Mouse (Mus musculus) myocyte (in vitro differentiated cells): ENCODE measurements around the gene Dusp6.

Source experiments
- CEBPB ChIP-seq: IDR thresholded peaks from 2 replicates; pipeline ENCODE4 v1.6.1; 2011; ENCODE audit warnings: mild to moderate bottlenecking, moderate library complexity; ENCODE audit not compliant: poor library complexity, insufficient read depth, severe bottlenecking
- E2F4 ChIP-seq: IDR thresholded peaks from one replicate; pipeline ENCODE4 v1.6.1; 2011; ENCODE audit warnings: mild to moderate bottlenecking, control low read depth, moderate library complexity; ENCODE audit not compliant: insufficient read depth
- MAX ChIP-seq: IDR thresholded peaks from one replicate; pipeline ENCODE4 v1.6.1; 2011; ENCODE audit warnings: low read depth, mild to moderate bottlenecking, control low read depth
- MYOD1 ChIP-seq, 3 experiments: IDR thresholded peaks; one replicate each; pipeline ENCODE4 v1.6.1; 2011; ENCODE audit warnings: control low read depth in 2 of 3, low read depth in 2 of 3, mild to moderate bottlenecking in 2 of 3, moderate library complexity in 1 of 3; ENCODE audit not compliant: insufficient read length in 2 of 3, control insufficient read depth in 1 of 3
- MYOG ChIP-seq, 3 experiments: IDR thresholded peaks; one replicate each; pipeline ENCODE4 v1.6.1; 2011; ENCODE audit warnings: control low read depth in 2 of 3, low read depth in 2 of 3, mild to moderate bottlenecking in 2 of 3; ENCODE audit not compliant: insufficient read length in 2 of 3, control insufficient read depth in 1 of 3, insufficient read depth in 1 of 3
- POLR2A ChIP-seq: IDR thresholded peaks from one replicate; pipeline ENCODE4 v1.6.1; 2011; ENCODE audit warnings: low read depth, mild to moderate bottlenecking, control low read depth, moderate library complexity; ENCODE audit not compliant: insufficient read length
- POLR2AphosphoS2 ChIP-seq: IDR thresholded peaks from one replicate; pipeline ENCODE4 v1.6.1; 2011; ENCODE audit warnings: low read depth, control low read depth; ENCODE audit not compliant: insufficient read length
- REST ChIP-seq: IDR thresholded peaks from one replicate; pipeline ENCODE4 v1.6.1; 2011; ENCODE audit warnings: mild to moderate bottlenecking, control low read depth, moderate library complexity; ENCODE audit not compliant: insufficient read depth, insufficient read length
- SRF ChIP-seq: IDR thresholded peaks from one replicate; pipeline ENCODE4 v1.6.1; 2011; ENCODE audit warnings: low read depth; ENCODE audit not compliant: control insufficient read depth, insufficient read length
- TCF12 ChIP-seq: IDR thresholded peaks from one replicate; pipeline ENCODE4 v1.6.1; 2011; ENCODE audit warnings: mild to moderate bottlenecking, control low read depth; ENCODE audit not compliant: poor library complexity, insufficient read depth, severe bottlenecking
- TCF3 ChIP-seq: IDR thresholded peaks from one replicate; pipeline ENCODE4 v1.6.1; 2011; ENCODE audit warnings: low read depth, control low read depth; ENCODE audit not compliant: insufficient read length
- USF1 ChIP-seq: IDR thresholded peaks from one replicate; pipeline ENCODE4 v1.6.1; 2011; ENCODE audit warnings: low read depth, mild to moderate bottlenecking, control low read depth, moderate library complexity

DNA sequence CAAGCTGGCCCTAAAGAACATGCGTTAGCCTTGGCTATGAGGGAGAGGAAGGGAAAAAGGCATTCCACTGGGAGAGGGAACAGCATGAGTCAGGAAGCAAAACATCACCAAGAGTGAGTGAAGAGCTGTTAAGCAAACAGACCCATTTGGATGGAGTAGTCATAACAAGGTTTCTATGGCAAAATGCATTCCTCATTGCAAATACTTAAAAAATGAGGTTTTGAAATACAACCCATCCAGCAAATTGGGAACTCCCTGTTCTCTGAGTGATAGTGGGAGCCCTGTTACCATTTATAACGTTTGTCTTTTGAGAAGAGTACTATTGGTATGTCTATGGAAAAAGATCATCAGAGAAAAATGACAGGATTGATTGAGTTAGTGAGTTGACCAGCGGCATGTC is 34.7 kb downstream of the Dusp6 start:
- TF ChIP-seq USF1 (no peak), MAX (no peak), POLR2A (no peak), MYOG (IDR thresholded peaks at IDR 0.05; ENCODE audit: control insufficient read depth in 1 of 3, insufficient read depth in 1 of 3, insufficient read length in 2 of 3, low read depth in 2 of 3) (no peak), TCF12 (no peak), CEBPB (no peak), POLR2AphosphoS2 (no peak), SRF (no peak), MYOD1 (IDR thresholded peaks at IDR 0.05; ENCODE audit: control insufficient read depth in 1 of 3, insufficient read length in 2 of 3, low read depth in 2 of 3) (no peak), E2F4 (no peak), REST (no peak), TCF3 (no peak)
